Mouse (Mus musculus): ENCODE data around the gene Zbtb22. TPM values are rescaled to one million over a fixed set of nuclear protein-coding genes. Genes with fewer than 3 reads are reported as not detected.

Zbtb22 gene
- total and polyA plus RNA-seq, 2 experiments from 2014 or later, result 12.0 to 29.1 TPM

DNA sequence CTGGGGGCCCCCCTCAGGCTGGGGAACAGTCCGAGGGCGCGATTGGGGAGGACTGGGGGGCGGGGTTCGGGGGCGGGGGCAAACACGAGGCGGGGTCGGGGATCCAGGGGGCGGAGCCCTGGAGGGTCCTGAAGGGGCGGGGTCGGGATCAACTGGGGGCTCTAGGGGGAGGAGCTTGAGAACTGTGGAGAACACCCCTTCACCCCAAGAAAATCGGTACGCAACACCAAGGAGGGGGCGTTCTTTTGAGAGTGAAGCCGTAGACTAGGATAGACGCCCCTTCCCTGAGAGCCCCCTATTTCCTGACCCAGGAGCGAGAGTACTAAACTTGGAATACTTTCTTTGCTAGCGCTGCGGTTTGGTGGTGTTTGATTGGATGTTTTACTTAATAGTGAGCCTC lies 590 bp downstream of the Zbtb22 start:
- H3K4me2 ChIP-seq (ENCODE audit: low read depth, low read length), result peak overlapping the region; percentile 69
- TF ChIP-seq EP300 (IDR thresholded peaks at IDR 0.05; ENCODE audit: low read depth) (no peak), CTCF (IDR thresholded peaks at IDR 0.05; ENCODE audit: low read depth) (no peak)
- peak overlapping the region; percentile 72 for H3K27ac ChIP-seq (ENCODE audit: low read depth)
- H3K4me1 ChIP-seq (ENCODE audit: control insufficient read depth, insufficient read depth), result peaks cover 5% of the 10 kb centered on the region; the same call in 1 of the 2 replicates
- peaks cover 36% of the 10 kb centered on the region for H3K36me3 ChIP-seq (replicated peaks; ENCODE audit: control insufficient read depth, insufficient read depth, low read length)
- peak overlapping the region; percentile 73 for H3K9ac ChIP-seq (replicated peaks; ENCODE audit: low read depth, low read length)
- H3K27me3 ChIP-seq (ENCODE audit: control insufficient read depth, insufficient read depth, low read length), result no peaks in the 10 kb centered on the region
- DNase-seq (ENCODE audit: low spot score) (no peak), ATAC-seq (ENCODE audit: insufficient read depth, low read depth) (no peak)
- no peaks in the 10 kb centered on the region for H3K9me3 ChIP-seq (replicated peaks; ENCODE audit: control insufficient read depth, low read length)
- WGBS, result under 1% methylated on average over 14 of the region's 20 CpGs
- H3K4me3 ChIP-seq (ENCODE audit: low read depth, low read length), result peak overlapping the region; percentile 74

DNA sequence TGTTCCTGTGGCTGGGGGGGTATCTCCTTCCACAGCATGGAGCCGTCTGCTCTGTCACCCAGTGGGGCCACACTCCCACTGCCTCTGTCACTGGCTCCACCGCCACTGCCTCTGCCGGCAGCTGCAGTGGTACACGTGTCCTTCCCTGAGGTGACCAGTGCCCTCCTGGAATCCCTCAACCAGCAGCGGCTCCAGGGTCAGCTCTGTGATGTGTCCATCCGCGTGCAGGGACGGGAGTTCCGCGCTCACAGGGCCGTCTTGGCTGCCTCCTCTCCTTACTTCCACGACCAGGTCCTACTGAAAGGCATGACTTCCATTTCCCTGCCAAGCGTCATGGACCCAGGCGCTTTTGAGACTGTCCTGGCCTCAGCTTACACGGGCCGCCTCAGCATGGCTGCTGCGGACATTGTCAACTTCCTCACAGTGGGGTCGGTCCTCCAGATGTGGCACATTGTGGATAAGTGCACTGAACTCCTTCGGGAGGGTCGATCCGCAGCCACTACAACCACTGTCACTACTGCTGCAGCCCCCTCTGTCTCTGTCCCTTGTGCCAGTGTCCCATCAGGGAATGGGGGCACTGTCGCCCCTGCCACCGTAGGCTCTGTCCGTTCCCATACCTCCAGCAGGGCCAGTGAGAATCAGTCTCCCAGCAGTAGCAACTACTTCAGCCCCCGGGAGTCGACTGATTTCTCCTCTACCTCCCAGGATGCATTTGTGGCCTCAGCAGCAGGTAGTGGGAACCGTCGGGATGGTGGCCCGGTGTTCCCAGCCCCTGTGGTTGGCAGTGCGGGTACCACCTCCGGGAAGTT lies 1.3 kb downstream of the Zbtb22 start:
- Histone ChIP-seq H3K27me3 (ENCODE audit: control insufficient read depth, insufficient read depth, low read length) (no peaks in the 10 kb centered on the region), H3K4me2 (ENCODE audit: low read depth, low read length) (peak overlapping the region; percentile 69), H3K9ac (replicated peaks; ENCODE audit: low read depth, low read length) (peak overlapping the region; percentile 73; the same call in 1 of the 2 replicates), H3K4me1 (ENCODE audit: control insufficient read depth, insufficient read depth) (peaks cover 5% of the 10 kb centered on the region; the same call in 1 of the 2 replicates), H3K9me3 (replicated peaks; ENCODE audit: control insufficient read depth, low read length) (no peaks in the 10 kb centered on the region), H3K4me3 (ENCODE audit: low read depth, low read length) (peak overlapping the region; percentile 74), H3K36me3 (replicated peaks; ENCODE audit: control insufficient read depth, insufficient read depth, low read length) (peaks cover 28% of the 10 kb centered on the region), H3K27ac (ENCODE audit: low read depth) (peak overlapping the region; percentile 72; the same call in 1 of the 2 replicates)
- DNase-seq (ENCODE audit: low spot score) (no peak), ATAC-seq (ENCODE audit: insufficient read depth, low read depth) (no peak)
- WGBS, result 69% methylated on average over 31 of the region's 31 CpGs
- no peak for TF ChIP-seq CTCF (IDR thresholded peaks at IDR 0.05; ENCODE audit: low read depth)
- no peak for TF ChIP-seq EP300 (IDR thresholded peaks at IDR 0.05; ENCODE audit: low read depth)

DNA sequence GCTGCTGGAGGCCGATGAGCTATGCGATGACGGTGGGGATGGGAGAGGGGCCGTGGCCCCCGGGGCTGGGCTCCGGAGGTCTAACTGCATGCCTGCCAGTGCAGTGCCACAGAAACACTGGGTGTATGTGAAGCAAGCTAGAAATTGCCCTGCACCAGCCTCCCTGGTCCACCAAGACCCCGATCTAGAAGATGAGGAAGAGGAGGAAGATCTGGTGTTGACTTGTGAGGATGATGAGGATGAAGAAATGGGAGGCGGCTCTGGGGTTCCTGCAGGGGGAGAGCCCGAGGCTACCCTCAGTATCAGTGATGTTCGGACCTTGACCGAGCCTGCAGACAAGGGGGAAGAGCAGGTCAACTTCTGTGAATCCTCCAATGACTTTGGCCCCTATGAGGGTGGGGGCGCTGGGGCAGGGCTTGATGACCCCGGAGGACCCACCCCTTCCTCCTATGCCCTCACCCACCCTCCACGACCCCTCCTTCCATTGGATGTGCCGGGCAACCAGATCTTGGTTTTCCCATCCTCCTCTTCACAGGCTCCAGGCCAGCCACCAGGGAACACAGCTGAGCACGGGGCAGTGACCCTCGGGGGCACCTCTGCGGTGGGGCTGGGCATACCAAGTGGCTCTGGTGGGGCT lies 2.1 kb downstream of the Zbtb22 start:
- TF ChIP-seq CTCF (IDR thresholded peaks at IDR 0.05; ENCODE audit: low read depth) (no peak), EP300 (IDR thresholded peaks at IDR 0.05; ENCODE audit: low read depth) (no peak)
- Histone ChIP-seq H3K4me2 (ENCODE audit: low read depth, low read length) (no peak overlapping the region), H3K9me3 (replicated peaks; ENCODE audit: control insufficient read depth, low read length) (no peaks in the 10 kb centered on the region), H3K4me3 (ENCODE audit: low read depth, low read length) (no peak overlapping the region), H3K4me1 (ENCODE audit: control insufficient read depth, insufficient read depth) (peaks cover 5% of the 10 kb centered on the region; the same call in 1 of the 2 replicates), H3K9ac (replicated peaks; ENCODE audit: low read depth, low read length) (no peak overlapping the region), H3K27me3 (ENCODE audit: control insufficient read depth, insufficient read depth, low read length) (no peaks in the 10 kb centered on the region), H3K27ac (ENCODE audit: low read depth) (no peak overlapping the region), H3K36me3 (replicated peaks; ENCODE audit: control insufficient read depth, insufficient read depth, low read length) (peaks cover 23% of the 10 kb centered on the region)
- DNase-seq (ENCODE audit: low spot score) (no peak), ATAC-seq (ENCODE audit: insufficient read depth, low read depth) (no peak)
- WGBS, result 80% methylated on average over 18 of the region's 18 CpGs

DNA sequence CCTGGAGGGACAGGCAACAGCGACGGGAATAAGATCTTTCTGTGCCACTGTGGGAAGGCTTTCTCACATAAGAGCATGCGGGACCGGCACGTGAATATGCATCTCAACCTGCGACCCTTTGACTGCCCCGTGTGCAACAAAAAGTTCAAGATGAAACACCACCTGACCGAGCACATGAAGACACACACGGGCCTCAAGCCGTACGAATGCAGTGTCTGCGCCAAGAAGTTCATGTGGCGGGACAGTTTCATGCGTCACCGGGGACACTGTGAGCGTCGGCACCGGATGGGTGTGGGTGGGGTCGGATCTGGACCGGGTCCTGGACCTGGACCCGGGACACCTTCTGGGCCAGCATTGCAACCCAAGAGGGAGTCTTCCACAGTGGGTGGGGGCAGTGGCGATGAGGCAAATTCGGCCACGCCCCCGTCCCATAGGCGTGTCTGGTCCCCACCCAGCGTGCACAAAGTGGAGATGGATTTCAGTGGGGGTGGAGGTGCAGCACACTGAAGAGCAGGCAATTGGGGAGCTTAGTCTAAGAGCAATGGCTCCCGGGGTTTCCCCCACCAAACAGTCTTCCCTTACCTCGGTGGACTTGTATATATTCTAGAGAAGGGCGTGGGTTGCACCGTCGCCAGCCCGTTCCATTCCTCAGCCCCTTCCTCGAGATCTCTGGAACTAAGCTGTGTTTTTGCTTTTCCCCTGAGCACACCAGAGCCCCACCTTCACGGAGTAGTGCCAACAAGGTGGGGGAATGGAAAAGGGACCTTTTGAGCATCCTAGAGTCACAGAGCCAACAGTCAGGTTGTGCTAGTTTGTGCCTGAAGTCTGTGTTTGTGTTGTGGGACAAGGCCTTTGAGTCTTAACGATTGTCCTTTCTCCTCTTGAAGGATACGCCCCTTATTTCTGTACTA lies 2.8 kb downstream of the Zbtb22 start:
- Histone ChIP-seq H3K4me2 (ENCODE audit: low read depth, low read length) (peak overlapping the region; percentile 94), H3K4me3 (ENCODE audit: low read depth, low read length) (peak overlapping the region; percentile 66), H3K4me1 (ENCODE audit: control insufficient read depth, insufficient read depth) (peaks cover 5% of the 10 kb centered on the region; the same call in 1 of the 2 replicates), H3K27ac (ENCODE audit: low read depth) (peak overlapping the region; percentile 73), H3K9me3 (replicated peaks; ENCODE audit: control insufficient read depth, low read length) (no peaks in the 10 kb centered on the region), H3K27me3 (ENCODE audit: control insufficient read depth, insufficient read depth, low read length) (no peaks in the 10 kb centered on the region), H3K36me3 (replicated peaks; ENCODE audit: control insufficient read depth, insufficient read depth, low read length) (peaks cover 20% of the 10 kb centered on the region), H3K9ac (replicated peaks; ENCODE audit: low read depth, low read length) (peak overlapping the region; percentile 59; the same call in 1 of the 2 replicates)
- ATAC-seq (ENCODE audit: insufficient read depth, low read depth), result no peak
- no peak for TF ChIP-seq EP300 (IDR thresholded peaks at IDR 0.05; ENCODE audit: low read depth)
- no peak for TF ChIP-seq CTCF (IDR thresholded peaks at IDR 0.05; ENCODE audit: low read depth)
- 57% methylated on average over 37 of the region's 37 CpGs for WGBS
- no peak for DNase-seq (ENCODE audit: low spot score)

Measured in heart, postnatal 0 days (tissue).